Mouse (Mus musculus): Measurements from ENCODE around the gene Cipc. TPM values are rescaled to one million over a fixed set of nuclear protein-coding genes. Genes with fewer than 3 reads are reported as not detected.

Cipc gene
- polyA plus RNA-seq (2017; shearing (Covaris generic)) = 10 to 100 TPM; 13.9 to 26.6 TPM

GRCm38 (mm10) chr12:86946862-86947574 lies at the start of gene Cipc:
TSS of gene Cipc (plus strand) at chr12:86947043.

DNA sequence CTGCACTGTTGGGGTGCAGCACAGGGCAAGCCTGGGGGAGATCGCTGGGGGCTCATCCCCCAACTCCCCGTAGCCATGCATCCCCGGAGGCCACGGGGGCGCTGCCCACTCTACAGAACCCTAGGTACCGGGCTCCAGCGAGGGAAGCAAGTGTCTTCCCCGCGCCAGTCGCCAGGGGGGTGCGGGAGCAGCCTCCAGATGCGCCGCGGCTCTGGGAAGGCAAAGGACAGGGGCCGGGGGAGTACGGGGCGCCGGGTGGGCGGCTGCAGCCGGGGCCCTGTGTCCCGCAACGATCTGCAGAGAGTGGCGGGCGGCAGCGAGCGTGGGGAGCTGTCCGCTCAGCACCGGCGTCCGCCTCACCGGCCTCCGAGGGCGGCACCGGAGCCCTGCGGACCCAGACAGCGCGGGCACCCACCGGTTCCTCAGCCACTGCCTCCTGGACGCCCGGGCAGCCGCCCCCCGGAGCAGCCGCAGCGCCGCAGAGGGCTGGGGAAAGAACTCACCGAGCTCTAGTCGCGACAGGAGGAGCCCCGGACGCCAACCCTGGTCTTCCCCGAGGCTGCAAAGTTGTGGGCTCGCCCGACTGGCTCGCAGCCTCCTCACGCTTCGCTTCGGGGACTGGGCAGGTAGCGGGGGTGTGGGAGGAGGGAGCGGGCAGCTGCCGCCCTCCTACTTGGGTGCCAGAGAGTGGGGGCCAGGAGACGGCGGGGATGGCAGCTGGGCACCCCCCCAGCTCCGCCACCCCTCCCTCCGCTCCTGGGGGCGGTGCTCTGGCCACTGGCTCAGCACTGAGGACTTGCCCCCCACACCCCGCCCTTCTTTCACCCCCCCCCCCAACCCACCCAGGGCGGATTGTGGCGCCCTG lies 43.3 kb downstream of the Cipc start, which contains the start of gene Zdhhc22:
Gene Zdhhc22 (minus strand): TSS at position 541 of the 865 bp plus-strand sequence.

Other genes with a start within 250 kb of the Cipc start
- 1 to 10 TPM; 7.7 to 9.0 TPM for gene Angel1, start 220.6 kb upstream of the Cipc start, polyA plus RNA-seq (2017; shearing (Covaris generic))
- gene Lrrc74a, start 212.7 kb upstream of the Cipc start, polyA plus RNA-seq (2017; shearing (Covaris generic)) = under 1 TPM in 1 of 2 experiments, not detected in 1; 0.15 TPM
- 100 to 1,000 TPM in 1 of 2 experiments, 10 to 100 TPM in 1; 37.1 to 104 TPM for gene Irf2bpl, start 62.2 kb upstream of the Cipc start, polyA plus RNA-seq (2017; shearing (Covaris generic))
- gene Zdhhc22, start 43.4 kb downstream of the Cipc start, polyA plus RNA-seq (2017; shearing (Covaris generic)) = under 1 TPM in 1 of 2 experiments, not detected in 1; 0.57 TPM
- under 1 TPM in 1 of 2 experiments, not detected in 1; 0.37 TPM for gene Tmem63c, start 74.3 kb downstream of the Cipc start, polyA plus RNA-seq (2017; shearing (Covaris generic))
- under 1 TPM in 1 of 2 experiments, not detected in 1; 0.19 TPM for gene Ngb, start 155.5 kb downstream of the Cipc start, polyA plus RNA-seq (2017; shearing (Covaris generic))
- 1 to 10 TPM; 8.3 to 9.4 TPM for gene Gstz1, start 200.1 kb downstream of the Cipc start, polyA plus RNA-seq (2017; shearing (Covaris generic))
- 1 to 10 TPM; 2.0 to 2.8 TPM for gene Pomt2, start 200.9 kb downstream of the Cipc start, polyA plus RNA-seq (2017; shearing (Covaris generic))

Measured in activated CD4-positive, CD25-positive, alpha-beta regulatory T cell (primary cell).